Mouse (Mus musculus): Measurements from ENCODE around the gene Efcab6. TPM values are rescaled to one million over a fixed set of nuclear protein-coding genes. Genes with fewer than 3 reads are reported as not detected.

Gene Efcab6
- polyA plus RNA-seq, 1 experiment = not detected

DNA sequence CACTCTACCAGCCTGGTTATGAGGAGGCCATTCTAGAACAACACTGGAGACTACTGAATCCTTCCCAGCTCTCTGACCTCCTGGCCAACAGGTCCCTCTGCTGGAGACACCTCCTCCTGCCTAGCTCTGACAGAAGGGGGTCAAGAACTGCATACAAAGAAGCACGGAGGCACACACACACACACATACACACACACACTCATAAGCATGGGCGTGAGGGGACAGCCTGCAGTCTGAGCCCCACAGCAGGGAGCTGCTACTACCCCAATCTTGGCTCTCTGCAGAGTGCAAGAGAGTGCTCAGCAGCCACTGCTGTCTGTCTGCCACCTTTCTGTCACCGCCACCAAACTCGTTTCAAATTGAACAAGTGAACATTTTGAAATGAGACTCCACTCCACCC is 67.6 kb downstream of the Efcab6 start:
- H3K4me3 ChIP-seq (ENCODE audit: low read depth, low read length) = no peak overlapping the region
- no peaks in the 10 kb centered on the region for H3K4me1 ChIP-seq (ENCODE audit: control insufficient read depth, insufficient read depth, insufficient read length, low read length)
- H3K27me3 ChIP-seq (ENCODE audit: control insufficient read depth, insufficient read depth, low read length) = no peaks in the 10 kb centered on the region
- no peaks in the 10 kb centered on the region for H3K36me3 ChIP-seq (ENCODE audit: control insufficient read depth, insufficient read depth, low read length)
- TF ChIP-seq CTCF (IDR thresholded peaks at IDR 0.05; ENCODE audit: extremely low read depth, insufficient read length, insufficient replicate concordance, low read depth, low read length) (no peak), POLR2A (IDR thresholded peaks at IDR 0.05; ENCODE audit: low read depth, low read length) (no peak)
- no peak overlapping the region for H3K27ac ChIP-seq (ENCODE audit: insufficient read depth, low read depth, low read length)
- 22% methylated on average over 4 of the region's 4 CpGs for WGBS

DNA sequence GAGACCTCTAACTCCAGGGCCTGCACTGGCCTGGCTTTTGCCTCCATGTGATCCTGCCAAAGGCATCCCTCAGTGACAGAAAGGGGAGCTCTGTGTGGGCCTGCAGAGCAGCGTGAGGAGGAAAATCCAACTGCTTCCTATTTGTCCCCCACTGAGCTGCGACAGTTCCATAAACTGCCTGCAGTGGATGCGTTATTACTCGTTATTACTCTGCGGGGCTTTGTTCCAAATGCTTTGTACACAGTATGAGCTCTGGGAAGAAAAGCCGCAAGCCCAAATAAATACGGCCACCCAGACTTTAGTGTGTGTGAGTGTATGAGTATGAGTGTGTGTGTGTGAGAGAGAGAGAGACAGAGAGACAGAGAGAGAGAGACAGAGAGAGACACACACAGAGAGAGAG is 68.3 kb downstream of the Efcab6 start:
- no peaks in the 10 kb centered on the region for H3K36me3 ChIP-seq (ENCODE audit: control insufficient read depth, insufficient read depth, low read length)
- no peaks in the 10 kb centered on the region for H3K4me1 ChIP-seq (ENCODE audit: control insufficient read depth, insufficient read depth, insufficient read length, low read length)
- H3K27ac ChIP-seq (ENCODE audit: insufficient read depth, low read depth, low read length) = no peak overlapping the region
- H3K4me3 ChIP-seq (ENCODE audit: low read depth, low read length) = no peak overlapping the region
- 62% methylated on average over 7 of the region's 7 CpGs for WGBS
- no peaks in the 10 kb centered on the region for H3K27me3 ChIP-seq (ENCODE audit: control insufficient read depth, insufficient read depth, low read length)
- TF ChIP-seq POLR2A (IDR thresholded peaks at IDR 0.05; ENCODE audit: low read depth, low read length) = no peak

DNA sequence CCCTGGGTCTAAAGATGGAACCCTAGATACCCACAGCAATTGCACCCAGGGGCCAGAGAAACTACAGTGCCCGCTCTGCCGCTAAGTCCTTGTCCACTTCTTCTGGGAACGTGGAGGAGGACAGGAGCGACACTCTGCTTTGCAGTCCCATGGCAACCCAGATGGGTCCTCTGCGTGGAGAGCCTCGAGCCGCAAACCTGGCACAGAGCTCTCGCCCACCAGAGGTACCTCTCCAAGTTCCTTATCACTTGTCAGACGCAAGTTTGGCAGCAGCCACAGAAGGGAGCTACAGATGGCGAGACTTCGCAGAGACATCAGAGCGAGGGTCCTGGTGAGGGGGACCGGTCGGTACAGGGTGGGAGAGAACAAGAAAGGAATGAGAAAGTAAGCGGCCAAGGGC is 73.0 kb downstream of the Efcab6 start:
- H3K4me3 ChIP-seq (ENCODE audit: low read depth, low read length) = no peak overlapping the region

DNA sequence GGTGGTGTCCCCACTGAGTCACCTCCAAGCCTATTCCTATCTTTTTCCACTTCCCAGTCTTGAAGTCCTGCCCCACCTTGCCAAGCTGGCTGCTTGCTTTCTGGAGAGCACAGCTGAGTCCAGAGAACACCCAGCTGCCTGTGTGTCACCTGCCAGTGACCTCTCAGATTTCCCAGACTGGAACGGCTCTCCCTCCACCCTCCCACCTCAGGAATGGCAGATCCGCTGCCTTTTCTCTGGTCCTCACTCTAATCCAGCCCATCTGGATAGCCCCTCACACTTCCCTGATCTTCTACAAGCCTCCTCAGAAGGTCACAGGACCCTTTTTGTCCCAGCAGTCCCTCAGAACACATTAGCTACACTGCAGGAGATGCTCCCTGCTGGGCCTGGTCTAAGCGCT is 73.7 kb downstream of the Efcab6 start:
- Histone ChIP-seq H3K4me1 (ENCODE audit: control insufficient read depth, insufficient read depth, insufficient read length, low read length) (no peaks in the 10 kb centered on the region), H3K36me3 (ENCODE audit: control insufficient read depth, insufficient read depth, low read length) (no peaks in the 10 kb centered on the region), H3K4me3 (ENCODE audit: low read depth, low read length) (no peak overlapping the region), H3K27ac (ENCODE audit: insufficient read depth, low read depth, low read length) (no peak overlapping the region), H3K27me3 (ENCODE audit: control insufficient read depth, insufficient read depth, low read length) (no peaks in the 10 kb centered on the region)
- 19% methylated on average over 3 of the region's 3 CpGs for WGBS
- TF ChIP-seq POLR2A (IDR thresholded peaks at IDR 0.05; ENCODE audit: low read depth, low read length) (no peak), CTCF (IDR thresholded peaks at IDR 0.05; ENCODE audit: extremely low read depth, insufficient read length, insufficient replicate concordance, low read depth, low read length) (no peak)

More for the DNA sequence above, 73.0 kb downstream of the Efcab6 start:
- WGBS = 80% methylated on average over 15 of the region's 15 CpGs
- no peak for TF ChIP-seq POLR2A (IDR thresholded peaks at IDR 0.05; ENCODE audit: low read depth, low read length)
- TF ChIP-seq CTCF (IDR thresholded peaks at IDR 0.05; ENCODE audit: extremely low read depth, insufficient read length, insufficient replicate concordance, low read depth, low read length) = no peak
- Histone ChIP-seq H3K27ac (ENCODE audit: insufficient read depth, low read depth, low read length) (no peak overlapping the region), H3K36me3 (ENCODE audit: control insufficient read depth, insufficient read depth, low read length) (no peaks in the 10 kb centered on the region), H3K4me1 (ENCODE audit: control insufficient read depth, insufficient read depth, insufficient read length, low read length) (no peaks in the 10 kb centered on the region), H3K27me3 (ENCODE audit: control insufficient read depth, insufficient read depth, low read length) (no peaks in the 10 kb centered on the region)

DNA sequence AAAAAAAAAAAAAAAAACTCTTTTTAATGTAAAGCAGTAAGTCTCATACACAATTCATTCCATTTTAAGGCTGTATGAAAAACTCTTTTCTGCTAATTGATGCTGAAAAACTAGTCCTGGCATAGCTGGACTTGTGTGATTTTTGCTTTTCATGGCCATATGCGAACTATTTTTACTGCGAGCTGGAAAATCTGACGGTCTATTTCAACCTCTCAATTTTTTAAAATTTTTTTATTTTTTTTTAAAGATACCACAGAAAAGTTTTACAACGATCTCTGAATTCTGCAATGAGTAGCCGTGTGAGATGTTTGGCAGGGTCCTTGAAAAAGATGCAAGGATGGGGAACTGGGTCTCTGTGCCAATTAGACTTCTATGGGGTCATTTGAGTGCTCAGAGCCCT is 75.9 kb downstream of the Efcab6 start:
- TF ChIP-seq CTCF (IDR thresholded peaks at IDR 0.05; ENCODE audit: extremely low read depth, insufficient read length, insufficient replicate concordance, low read depth, low read length) = no peak
- no peak for TF ChIP-seq POLR2A (IDR thresholded peaks at IDR 0.05; ENCODE audit: low read depth, low read length)
- Histone ChIP-seq H3K27ac (ENCODE audit: insufficient read depth, low read depth, low read length) (no peak overlapping the region), H3K4me3 (ENCODE audit: low read depth, low read length) (no peak overlapping the region), H3K36me3 (ENCODE audit: control insufficient read depth, insufficient read depth, low read length) (no peaks in the 10 kb centered on the region), H3K4me1 (ENCODE audit: control insufficient read depth, insufficient read depth, insufficient read length, low read length) (no peaks in the 10 kb centered on the region), H3K27me3 (ENCODE audit: control insufficient read depth, insufficient read depth, low read length) (no peaks in the 10 kb centered on the region)
- WGBS = 87% methylated on average over 5 of the region's 5 CpGs

DNA sequence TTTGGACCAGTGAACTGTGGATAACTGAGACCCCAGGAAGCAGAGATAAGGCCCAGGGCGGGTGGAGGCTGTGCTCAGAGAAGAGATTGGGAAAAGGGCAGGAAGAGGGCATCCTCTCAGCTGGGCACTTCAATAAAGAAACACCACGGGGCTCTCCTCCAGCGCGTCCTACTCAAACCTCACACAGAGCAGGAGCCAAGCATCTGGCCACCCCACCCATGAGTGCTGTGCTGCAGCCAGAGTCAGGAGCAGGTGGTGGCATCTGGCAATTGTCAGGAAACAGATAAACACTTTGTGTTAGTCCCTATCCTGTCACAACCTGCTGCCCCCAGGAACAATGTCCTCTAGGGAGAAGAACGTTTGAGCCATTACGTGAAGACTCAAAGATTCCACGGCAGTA is 77.1 kb downstream of the Efcab6 start:
- Histone ChIP-seq H3K4me3 (ENCODE audit: low read depth, low read length) (no peak overlapping the region), H3K27me3 (ENCODE audit: control insufficient read depth, insufficient read depth, low read length) (no peaks in the 10 kb centered on the region), H3K36me3 (ENCODE audit: control insufficient read depth, insufficient read depth, low read length) (no peaks in the 10 kb centered on the region), H3K4me1 (ENCODE audit: control insufficient read depth, insufficient read depth, insufficient read length, low read length) (no peaks in the 10 kb centered on the region), H3K27ac (ENCODE audit: insufficient read depth, low read depth, low read length) (no peak overlapping the region)
- no peak for TF ChIP-seq CTCF (IDR thresholded peaks at IDR 0.05; ENCODE audit: extremely low read depth, insufficient read length, insufficient replicate concordance, low read depth, low read length)
- no peak for TF ChIP-seq POLR2A (IDR thresholded peaks at IDR 0.05; ENCODE audit: low read depth, low read length)
- 52% methylated on average over 7 of the region's 7 CpGs for WGBS

DNA sequence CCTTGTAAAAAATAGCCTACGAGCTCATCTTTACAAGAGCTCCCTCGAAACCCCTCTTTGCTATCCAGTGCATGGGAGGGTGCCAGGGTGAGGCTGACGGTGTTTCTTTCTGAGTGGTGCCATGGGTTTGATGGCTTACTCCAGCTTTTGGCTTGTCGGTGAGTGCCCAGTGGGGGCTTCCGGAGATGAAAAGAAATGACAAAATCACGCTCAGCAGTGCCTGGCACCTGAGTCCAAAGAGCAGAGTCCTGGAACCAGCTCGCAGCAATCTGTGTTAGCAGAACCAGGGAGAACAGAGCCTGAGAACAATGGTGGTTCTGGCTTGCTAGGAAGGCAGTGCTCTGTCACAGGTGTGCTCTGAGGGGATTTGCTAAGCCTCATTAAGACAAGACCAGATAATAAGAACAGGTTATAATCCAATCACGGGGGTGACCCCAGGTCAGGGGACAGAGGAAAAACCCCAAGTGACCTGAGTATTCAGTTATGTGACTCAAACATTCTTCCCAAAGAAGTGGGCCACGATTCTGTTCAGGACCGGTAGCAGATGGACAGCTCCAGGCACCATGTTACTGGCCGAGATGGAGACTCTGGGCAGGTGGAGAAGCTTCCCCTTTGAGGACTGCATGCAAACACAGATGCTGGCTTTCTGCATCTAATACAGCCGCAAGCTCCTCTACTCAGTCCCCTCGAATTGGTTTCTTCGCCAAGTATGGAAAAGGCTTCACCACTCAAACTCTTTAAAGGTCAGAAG is 82.8 kb downstream of the Efcab6 start:
- 59% methylated on average over 14 of the region's 14 CpGs for whole genome bisulfite sequencing
- no peaks in the 10 kb centered on the region for H3K4me1 ChIP-seq (ENCODE audit: control insufficient read depth, insufficient read depth, insufficient read length, low read length)
- H3K27me3 ChIP-seq (ENCODE audit: control insufficient read depth, insufficient read depth, low read length) = no peaks in the 10 kb centered on the region
- no peaks in the 10 kb centered on the region for H3K36me3 ChIP-seq (ENCODE audit: control insufficient read depth, insufficient read depth, low read length)
- no peak overlapping the region for H3K4me3 ChIP-seq (ENCODE audit: low read depth, low read length)
- TF ChIP-seq POLR2A (IDR thresholded peaks at IDR 0.05; ENCODE audit: low read depth, low read length) = no peak
- H3K27ac ChIP-seq (ENCODE audit: insufficient read depth, low read depth, low read length) = no peak overlapping the region
